Mouse (Mus musculus): ENCODE measurements around the gene Zcchc24.

Gene Zcchc24

DNA sequence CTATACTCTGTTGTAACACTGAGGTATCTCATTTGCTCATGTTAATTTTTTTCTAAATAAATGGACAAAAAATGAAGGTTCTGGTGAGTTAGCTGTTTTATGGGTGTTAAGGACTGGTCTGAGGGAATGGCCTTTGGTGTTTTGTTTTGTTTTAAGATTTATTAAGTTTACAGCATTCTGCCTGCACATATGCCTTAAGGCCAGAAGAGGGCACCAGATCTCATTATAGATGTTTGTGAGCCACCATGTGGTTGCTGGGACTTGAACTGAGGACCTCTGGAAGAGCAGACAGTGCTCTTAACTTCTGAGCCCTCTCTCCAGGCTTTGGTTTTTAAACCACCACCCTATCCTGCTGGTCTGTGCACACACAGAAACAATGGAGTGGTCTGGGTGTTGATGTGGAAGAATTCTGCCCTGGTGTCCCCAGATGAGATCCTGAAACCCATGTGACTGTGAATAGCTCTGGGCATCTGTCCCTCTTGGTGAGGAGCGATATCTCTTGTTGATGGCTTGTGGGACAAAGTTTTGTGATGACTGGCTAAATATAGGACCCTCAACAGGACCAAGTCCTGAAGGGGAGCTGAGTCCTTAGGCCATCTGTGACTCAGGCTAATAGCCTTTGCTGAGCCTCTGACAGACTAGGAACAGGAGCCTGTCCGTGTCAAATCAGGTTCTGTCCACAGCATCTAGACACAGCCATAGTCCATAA is 102.0 kb downstream of the Zcchc24 start:
- no peak for DNase-seq (ENCODE audit: low spot score)

DNA sequence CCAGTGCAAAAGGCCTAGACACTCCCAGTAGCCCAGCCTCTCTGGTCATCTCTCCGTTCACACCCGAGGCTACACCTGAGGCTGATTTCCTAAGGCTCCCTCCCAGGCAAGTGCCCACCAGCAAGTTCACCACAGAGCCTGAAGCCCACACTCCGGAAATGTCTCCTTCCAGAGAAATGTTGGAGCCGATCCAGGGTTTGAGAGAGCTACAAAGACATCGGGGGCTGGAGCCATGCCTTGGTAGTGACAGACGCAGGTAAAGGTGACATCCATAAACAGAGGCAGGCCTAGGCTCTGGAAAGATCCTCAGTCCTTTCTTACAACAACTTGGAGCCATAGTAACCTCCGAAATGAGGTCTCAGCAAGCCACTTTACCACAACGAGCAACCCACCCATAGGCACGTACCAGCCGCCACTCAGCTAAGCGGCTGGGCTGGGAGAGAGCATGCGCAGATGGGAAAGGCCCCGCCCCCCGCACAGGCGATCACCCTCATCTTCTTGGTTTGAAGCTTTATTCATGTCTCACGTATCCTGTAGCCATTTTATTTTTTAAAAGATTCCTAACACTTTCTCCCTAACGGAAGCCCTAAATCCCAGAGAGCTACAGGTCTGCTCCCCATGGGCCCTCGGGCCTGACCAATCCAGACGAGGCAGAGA is 103.4 kb downstream of the Zcchc24 start:
- no peak for DNase-seq (ENCODE audit: low spot score)

DNA sequence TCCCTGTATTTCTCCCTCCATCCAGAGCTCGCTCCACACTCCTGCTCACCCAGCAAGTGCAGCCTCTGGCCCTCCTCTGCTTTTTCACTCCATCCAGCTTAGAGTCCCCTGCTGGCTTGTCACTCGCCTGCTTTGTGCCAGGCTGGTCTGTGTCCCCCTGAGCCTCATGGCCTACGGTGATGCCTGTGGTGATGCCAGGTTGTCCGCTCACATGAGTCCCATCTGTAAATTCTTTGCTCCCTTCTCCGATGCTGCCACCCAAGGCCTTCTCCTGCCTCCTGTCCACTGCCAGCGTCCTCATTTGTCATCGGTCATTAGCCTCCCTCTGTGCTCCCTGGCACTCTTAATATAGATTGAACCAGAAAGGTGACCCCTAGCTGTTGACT is 104.5 kb downstream of the Zcchc24 start:
- no peak for DNase-seq (ENCODE audit: low spot score)

DNA sequence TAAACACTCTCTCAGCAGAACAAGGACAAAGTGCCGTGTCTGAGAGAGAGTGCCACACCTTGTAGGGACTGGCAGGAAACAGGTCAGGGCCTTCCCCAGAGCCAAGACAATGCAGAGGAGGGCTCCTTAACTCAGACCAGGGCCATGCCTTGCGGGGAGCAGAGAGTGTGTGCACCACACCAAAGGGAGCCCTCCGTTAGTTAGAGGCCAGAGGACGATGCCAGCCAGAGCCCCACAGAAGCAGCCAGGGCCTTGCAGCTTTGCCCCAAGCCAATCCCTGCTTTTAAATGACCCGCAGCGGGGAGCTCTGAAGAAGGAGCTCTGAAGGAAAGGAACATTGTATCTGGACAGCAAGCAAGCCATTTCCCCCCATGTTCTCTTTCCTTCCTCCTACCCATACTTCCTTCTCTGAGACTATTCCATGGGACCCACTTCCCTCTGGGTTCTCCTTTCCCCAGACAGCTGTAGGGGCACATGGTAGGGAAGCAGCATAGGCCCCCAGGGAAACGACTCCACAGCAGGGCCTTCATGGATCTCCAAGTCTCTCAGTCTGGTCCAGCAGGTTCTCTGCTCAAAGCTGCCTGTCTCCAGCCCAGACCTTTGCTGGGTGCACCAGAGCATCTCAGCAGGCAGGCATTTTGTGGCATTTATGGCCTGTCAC is 105.1 kb downstream of the Zcchc24 start:
- no peak for DNase-seq (ENCODE audit: low spot score)

Measured in urinary bladder, postnatal 25 days (tissue).